Mouse (Mus musculus) C2C12 (cell line): ENCODE results near the gene Faf1. TPM values are rescaled to one million over a fixed set of nuclear protein-coding genes. Genes with fewer than 3 reads are reported as not detected.

Experiments
- H3K27me3 ChIP-seq: one replicate; pipeline ENCODE4 v1.6.1; 2011; ENCODE audit not compliant: control insufficient read depth, insufficient read depth, insufficient read length
- H3K36me3 ChIP-seq: one replicate; pipeline ENCODE4 v1.6.1; 2011; ENCODE audit not compliant: control insufficient read depth, insufficient read depth
- H3K4me3 ChIP-seq: one replicate; pipeline ENCODE4 v1.5.1; 2011; ENCODE audit warnings: mild to moderate bottlenecking, control low read depth; ENCODE audit not compliant: poor library complexity, insufficient read depth, severe bottlenecking
- H3K79me2 ChIP-seq: one replicate; pipeline ENCODE4 v1.6.1; 2011; ENCODE audit not compliant: control insufficient read depth, insufficient read depth
- H3K79me3 ChIP-seq: one replicate; pipeline ENCODE4 v1.6.1; 2011; ENCODE audit warnings: low read depth, control low read depth
- H3ac ChIP-seq: one replicate; pipeline ENCODE3; 2011; ENCODE audit warnings: low read depth; ENCODE audit not compliant: control insufficient read depth, insufficient read length
- CEBPB ChIP-seq: IDR thresholded peaks from one replicate; pipeline ENCODE4 v1.6.1; 2011; ENCODE audit warnings: low read depth, mild to moderate bottlenecking, control low read depth, moderate library complexity
- CTCF ChIP-seq: IDR thresholded peaks from one replicate; pipeline ENCODE4 v1.5.1; 2011; ENCODE audit not compliant: control insufficient read depth, insufficient read depth, insufficient read length
- FOSL1 ChIP-seq: IDR thresholded peaks from one replicate; pipeline ENCODE4 v1.8.0; 2011; ENCODE audit warnings: mild to moderate bottlenecking, low read length; ENCODE audit not compliant: poor library complexity, insufficient read depth, severe bottlenecking
- MAX ChIP-seq: IDR thresholded peaks from one replicate; pipeline ENCODE4 v1.6.1; 2011; ENCODE audit warnings: mild to moderate bottlenecking, control low read depth
- MYOD1 ChIP-seq: IDR thresholded peaks from one replicate; pipeline ENCODE4 v1.6.1; 2011; ENCODE audit warnings: low read depth; ENCODE audit not compliant: control insufficient read depth, insufficient read length
- MYOG ChIP-seq: IDR thresholded peaks from one replicate; pipeline ENCODE4 v1.6.1; 2011; ENCODE audit not compliant: control insufficient read depth, insufficient read length; ENCODE audit errors: extremely low read depth
- USF1 ChIP-seq: IDR thresholded peaks from one replicate; pipeline ENCODE4 v1.6.1; 2011; ENCODE audit warnings: low read depth, mild to moderate bottlenecking, control low read depth, moderate library complexity
- long read RNA-seq, 2 experiments: library from polyadenylated mRNA; unstranded; transcript quantifications; one replicate each; pipeline ENCODE4 v2.0.0; 2019 to 2020
- polyA plus RNA-seq: library from polyadenylated mRNA; unstranded; fragments of >200 nt; fragmentation: generic; extraction: Trizol; gene quantifications from one replicate; pipeline ENCODE4 v1.2.1, GENCODE M21; 2012; ENCODE audit warnings: missing spikeins

Gene Faf1
- 21.4 TPM for polyA plus RNA-seq
- long read RNA-seq, experiment 1, full-length matches to known transcripts = 53 of 77 reads
- long read RNA-seq, experiment 1, partial matches to known transcripts = 9 of 77 reads
- long read RNA-seq, experiment 1, other reads (novel, unspliced or antisense) = 15 of 77 reads
- long read RNA-seq, experiment 2, full-length matches to known transcripts = 851 of 905 reads
- long read RNA-seq, experiment 2, partial matches to known transcripts = 13 of 905 reads
- long read RNA-seq, experiment 2, other reads (novel, unspliced or antisense) = 41 of 905 reads

- Histone ChIP-seq H3K79me2 (peaks cover 49% of the 10 kb centered on the region), H3ac (peak within 1 kb of the TSS; percentile 95), H3K4me3 (peak within 1 kb of the TSS; percentile 64), H3K79me3 (peaks cover 43% of the 10 kb centered on the region), H3K36me3 (no peaks in the 10 kb centered on the region), H3K27me3 (no peaks in the 10 kb centered on the region)
- TF ChIP-seq MYOD1 (no peak), CTCF (peak; percentile 67), MAX (peak; percentile 57), MYOG (no peak), USF1 (peak; percentile 93), FOSL1 (no peak), CEBPB (no peak)
These were observed at the start of gene Faf1 for GRCm38 (mm10) chr4:109676218-109677215. Faf1 (plus strand) TSS chr4:109676588.

- Histone ChIP-seq H3ac (no peak overlapping the region), H3K27me3 (no peaks in the 10 kb centered on the region), H3K79me3 (no peaks in the 10 kb centered on the region), H3K36me3 (no peaks in the 10 kb centered on the region), H3K79me2 (no peaks in the 10 kb centered on the region), H3K4me3 (no peak overlapping the region)
- TF ChIP-seq MAX (no peak), CEBPB (no peak), MYOG (no peak), MYOD1 (no peak), USF1 (no peak)
These were observed 46.2 kb upstream of the Faf1 start for GRCm38 (mm10) chr4:109630215-109630614.

GRCm38 (mm10) chr4:109631029-109631428 lies 45.4 kb upstream of the Faf1 start:
- no peak overlapping the region for H3K4me3 ChIP-seq
- no peak overlapping the region for H3ac ChIP-seq

GRCm38 (mm10) chr4:109634971-109635370 lies 41.4 kb upstream of the Faf1 start:
- Histone ChIP-seq H3K27me3 (no peaks in the 10 kb centered on the region), H3K79me3 (no peaks in the 10 kb centered on the region), H3K79me2 (no peaks in the 10 kb centered on the region), H3K36me3 (no peaks in the 10 kb centered on the region), H3K4me3 (no peak overlapping the region), H3ac (no peak overlapping the region)
- TF ChIP-seq USF1 (no peak), CTCF (no peak), CEBPB (no peak), FOSL1 (no peak), MYOD1 (no peak), MYOG (no peak), MAX (no peak)

More at GRCm38 (mm10) chr4:109631029-109631428, 45.4 kb upstream of the Faf1 start:
- Histone ChIP-seq H3K36me3 (no peaks in the 10 kb centered on the region), H3K27me3 (no peaks in the 10 kb centered on the region), H3K79me3 (no peaks in the 10 kb centered on the region), H3K79me2 (no peaks in the 10 kb centered on the region)
- TF ChIP-seq FOSL1 (no peak), MAX (no peak)

GRCm38 (mm10) chr4:109639356-109639755 lies 37.0 kb upstream of the Faf1 start:
- Histone ChIP-seq H3K36me3 (no peaks in the 10 kb centered on the region), H3ac (no peak overlapping the region), H3K79me2 (no peaks in the 10 kb centered on the region), H3K4me3 (no peak overlapping the region), H3K27me3 (no peaks in the 10 kb centered on the region), H3K79me3 (no peaks in the 10 kb centered on the region)
- TF ChIP-seq USF1 (no peak), MAX (no peak), MYOG (no peak), CEBPB (no peak), FOSL1 (no peak), MYOD1 (no peak), CTCF (no peak)

GRCm38 (mm10) chr4:109640141-109640540 lies 36.2 kb upstream of the Faf1 start:
- Histone ChIP-seq H3K27me3 (no peaks in the 10 kb centered on the region), H3K79me2 (no peaks in the 10 kb centered on the region), H3K4me3 (no peak overlapping the region), H3K79me3 (no peaks in the 10 kb centered on the region), H3K36me3 (no peaks in the 10 kb centered on the region), H3ac (no peak overlapping the region)
- no peak for TF ChIP-seq USF1
- no peak for TF ChIP-seq CEBPB
- TF ChIP-seq MYOG = no peak
- TF ChIP-seq MAX = no peak
- TF ChIP-seq FOSL1 = no peak
- TF ChIP-seq CTCF = no peak
- TF ChIP-seq MYOD1 = no peak
